Mouse (Mus musculus): ENCODE measurements around the gene Nptxr. TPM values are rescaled to one million over a fixed set of nuclear protein-coding genes. Genes with fewer than 3 reads are reported as not detected.

The Nptxr gene
- polyA plus RNA-seq, 1 experiment from 2014 or later: 13.1 TPM

- Histone ChIP-seq H3K36me3 (no peaks in the 10 kb centered on the region; the same call in 1 of the 2 replicates), H3K27ac (no peak overlapping the region), H3K4me1 (peaks cover 21% of the 10 kb centered on the region), H3K4me2 (replicated peaks) (no peak overlapping the region), H3K4me3 (no peak overlapping the region), H3K9me3 (replicated peaks) (no peaks in the 10 kb centered on the region), H3K9ac (no peak overlapping the region; the same call in 1 of the 2 replicates), H3K27me3 (no peaks in the 10 kb centered on the region)
- 83% methylated on average over 21 of the region's 21 CpGs for WGBS
- no peak for ATAC-seq (ENCODE audit: low FRiP score)
Observed at GRCm38 (mm10) chr15:79770629-79771240, 33.8 kb downstream of the Nptxr start.

GRCm38 (mm10) chr15:79768302-79768701 lies 36.3 kb downstream of the Nptxr start:
- H3K9me3 ChIP-seq (replicated peaks): no peaks in the 10 kb centered on the region
- H3K4me2 ChIP-seq (replicated peaks): no peak overlapping the region
- H3K27me3 ChIP-seq: no peaks in the 10 kb centered on the region
- peaks cover 17% of the 10 kb centered on the region for H3K36me3 ChIP-seq
- 52% methylated on average over 6 of the region's 6 CpGs for WGBS
- ATAC-seq (ENCODE audit: low FRiP score): no peak
- H3K27ac ChIP-seq: no peak overlapping the region
- peaks cover 9% of the 10 kb centered on the region for H3K4me1 ChIP-seq
- no peak overlapping the region for H3K9ac ChIP-seq
- no peak overlapping the region for H3K4me3 ChIP-seq

DNA sequence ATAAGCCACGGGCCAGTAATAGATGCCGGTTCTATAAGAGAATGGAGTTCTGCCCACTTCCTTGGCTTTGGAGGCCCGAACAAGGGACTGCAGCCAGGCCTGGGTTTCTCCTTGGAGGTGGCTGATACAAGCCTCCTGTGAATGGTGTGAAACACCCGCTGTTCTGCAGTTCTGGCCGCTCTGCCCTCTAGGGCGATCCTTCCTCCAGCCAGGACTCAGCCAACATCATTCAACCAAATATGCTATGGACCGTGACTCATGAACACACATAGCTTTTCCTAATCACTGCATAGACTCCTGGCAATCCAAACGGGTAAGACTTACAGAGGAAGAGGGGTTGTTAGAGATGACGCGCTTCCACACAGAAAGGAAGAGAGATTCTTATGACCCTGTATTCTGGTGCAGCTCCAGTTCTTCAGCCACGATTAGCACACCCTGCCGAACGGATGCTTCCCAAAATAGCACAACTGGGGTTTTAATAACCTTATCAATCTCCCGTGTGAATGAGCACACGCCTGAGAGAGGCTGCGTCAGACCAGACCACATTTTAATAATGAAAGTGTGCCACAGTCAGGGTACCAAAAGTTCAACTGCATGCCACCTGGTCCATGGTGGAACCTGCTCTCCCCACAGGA lies 37.1 kb downstream of the Nptxr start:
- H3K27ac ChIP-seq: no peak overlapping the region
- no peak for ATAC-seq (ENCODE audit: low FRiP score)
- WGBS: 86% methylated on average over 16 of the region's 16 CpGs
- H3K4me1 ChIP-seq: 0 out of 2 replicates have a peak, but pooled peaks cover 4% of the 10 kb centered on the region
- H3K9me3 ChIP-seq (replicated peaks): no peaks in the 10 kb centered on the region
- H3K9ac ChIP-seq: no peak overlapping the region
- H3K4me3 ChIP-seq: no peak overlapping the region
- no peak overlapping the region for H3K4me2 ChIP-seq (replicated peaks)
- peaks cover 26% of the 10 kb centered on the region for H3K36me3 ChIP-seq
- no peaks in the 10 kb centered on the region for H3K27me3 ChIP-seq

- no peak for ATAC-seq (ENCODE audit: low FRiP score)
- 90% methylated on average over 10 of the region's 10 CpGs for WGBS
Observed at GRCm38 (mm10) chr15:79766586-79767071, 37.9 kb downstream of the Nptxr start.

GRCm38 (mm10) chr15:79766168-79766567 lies 38.4 kb downstream of the Nptxr start:
- no peak overlapping the region for H3K4me3 ChIP-seq
- no peak for ATAC-seq (ENCODE audit: low FRiP score)
- peaks cover 35% of the 10 kb centered on the region for H3K36me3 ChIP-seq
- 0 out of 2 replicates have a peak, but pooled peaks cover 4% of the 10 kb centered on the region for H3K4me1 ChIP-seq
- H3K27ac ChIP-seq: no peak overlapping the region
- H3K9ac ChIP-seq: no peak overlapping the region
- no peak overlapping the region for H3K4me2 ChIP-seq (replicated peaks)
- 67% methylated on average over 10 of the region's 10 CpGs for WGBS
- H3K9me3 ChIP-seq (replicated peaks): no peaks in the 10 kb centered on the region
- H3K27me3 ChIP-seq: no peaks in the 10 kb centered on the region

More at GRCm38 (mm10) chr15:79766586-79767071, 37.9 kb downstream of the Nptxr start:
- no peaks in the 10 kb centered on the region for H3K27me3 ChIP-seq
- H3K27ac ChIP-seq: no peak overlapping the region
- H3K36me3 ChIP-seq: peaks cover 32% of the 10 kb centered on the region
- 0 out of 2 replicates have a peak, but pooled peaks cover 4% of the 10 kb centered on the region for H3K4me1 ChIP-seq
- H3K9ac ChIP-seq: no peak overlapping the region
- no peak overlapping the region for H3K4me3 ChIP-seq
- no peaks in the 10 kb centered on the region for H3K9me3 ChIP-seq (replicated peaks)
- no peak overlapping the region for H3K4me2 ChIP-seq (replicated peaks)

GRCm38 (mm10) chr15:79765361-79765760 lies 39.2 kb downstream of the Nptxr start:
- Histone ChIP-seq H3K4me3 (no peak overlapping the region), H3K4me2 (replicated peaks) (no peak overlapping the region), H3K27ac (no peak overlapping the region), H3K4me1 (0 out of 2 replicates have a peak, but pooled peaks cover 4% of the 10 kb centered on the region), H3K9me3 (replicated peaks) (no peaks in the 10 kb centered on the region), H3K9ac (no peak overlapping the region), H3K27me3 (no peaks in the 10 kb centered on the region), H3K36me3 (peaks cover 42% of the 10 kb centered on the region)
- WGBS: 84% methylated on average over 2 of the region's 2 CpGs
- ATAC-seq (ENCODE audit: low FRiP score): no peak

GRCm38 (mm10) chr15:79764539-79765267 lies 39.9 kb downstream of the Nptxr start:
- no peak overlapping the region for H3K27ac ChIP-seq
- no peak for ATAC-seq (ENCODE audit: low FRiP score)
- WGBS: 86% methylated on average over 11 of the region's 11 CpGs
- H3K36me3 ChIP-seq: peaks cover 42% of the 10 kb centered on the region
- 0 out of 2 replicates have a peak, but pooled peaks cover 4% of the 10 kb centered on the region for H3K4me1 ChIP-seq
- H3K27me3 ChIP-seq: no peaks in the 10 kb centered on the region
- no peak overlapping the region for H3K4me3 ChIP-seq
- H3K9ac ChIP-seq: no peak overlapping the region
- H3K4me2 ChIP-seq (replicated peaks): no peak overlapping the region
- no peaks in the 10 kb centered on the region for H3K9me3 ChIP-seq (replicated peaks)

- 96% methylated on average over 7 of the region's 7 CpGs for WGBS
- Histone ChIP-seq H3K4me1 (0 out of 2 replicates have a peak, but pooled peaks cover 4% of the 10 kb centered on the region), H3K4me2 (replicated peaks) (no peak overlapping the region), H3K36me3 (peaks cover 42% of the 10 kb centered on the region), H3K4me3 (no peak overlapping the region), H3K27me3 (no peaks in the 10 kb centered on the region), H3K9me3 (replicated peaks) (no peaks in the 10 kb centered on the region), H3K27ac (no peak overlapping the region), H3K9ac (no peak overlapping the region)
- no peak for ATAC-seq (ENCODE audit: low FRiP score)
Observed at GRCm38 (mm10) chr15:79763601-79764246, 40.8 kb downstream of the Nptxr start.

GRCm38 (mm10) chr15:79763001-79763400 lies 41.6 kb downstream of the Nptxr start:
- Histone ChIP-seq H3K4me1 (0 out of 2 replicates have a peak, but pooled peaks cover 4% of the 10 kb centered on the region), H3K27me3 (no peaks in the 10 kb centered on the region), H3K9ac (no peak overlapping the region), H3K4me2 (replicated peaks) (no peak overlapping the region), H3K27ac (no peak overlapping the region), H3K4me3 (no peak overlapping the region), H3K9me3 (replicated peaks) (no peaks in the 10 kb centered on the region), H3K36me3 (peaks cover 42% of the 10 kb centered on the region)
- WGBS: 92% methylated on average over 9 of the region's 9 CpGs
- no peak for ATAC-seq (ENCODE audit: low FRiP score)

DNA sequence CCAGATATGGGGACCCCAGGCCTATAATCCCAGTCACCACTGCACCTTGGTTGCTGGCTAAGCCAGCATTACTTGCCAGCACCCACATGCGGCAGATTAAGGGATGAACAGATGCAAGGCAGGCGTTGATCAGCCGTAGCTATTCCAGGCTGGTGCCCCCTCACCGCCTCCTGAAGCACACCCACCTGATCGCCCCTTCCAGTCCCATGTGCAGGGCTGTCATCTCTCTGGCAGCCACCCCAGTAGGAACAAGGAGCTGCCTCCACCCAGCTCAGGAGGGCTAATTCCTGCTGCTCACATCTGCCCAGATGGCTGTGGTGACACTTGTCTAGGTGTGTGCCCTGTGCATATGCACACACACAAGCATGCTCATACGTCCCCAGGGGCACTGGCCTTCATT lies 43.6 kb downstream of the Nptxr start:
- H3K4me1 ChIP-seq: peaks cover 10% of the 10 kb centered on the region
- no peak overlapping the region for H3K9ac ChIP-seq
- H3K4me3 ChIP-seq: no peak overlapping the region
- no peak overlapping the region for H3K4me2 ChIP-seq (replicated peaks)
- no peak overlapping the region for H3K27ac ChIP-seq
- WGBS: 90% methylated on average over 6 of the region's 6 CpGs
- H3K36me3 ChIP-seq: peaks cover 42% of the 10 kb centered on the region
- H3K9me3 ChIP-seq (replicated peaks): no peaks in the 10 kb centered on the region
- no peaks in the 10 kb centered on the region for H3K27me3 ChIP-seq
- no peak for ATAC-seq (ENCODE audit: low FRiP score)

GRCm38 (mm10) chr15:79757118-79757517 lies 47.4 kb downstream of the Nptxr start:
- H3K27ac ChIP-seq: no peak overlapping the region
- H3K27me3 ChIP-seq: no peaks in the 10 kb centered on the region

More at GRCm38 (mm10) chr15:79757118-79757517, 47.4 kb downstream of the Nptxr start:
- no peak overlapping the region for H3K4me2 ChIP-seq (replicated peaks)
- ATAC-seq (ENCODE audit: low FRiP score): no peak
- H3K4me3 ChIP-seq: no peak overlapping the region
- no peak overlapping the region for H3K9ac ChIP-seq
- peaks cover 11% of the 10 kb centered on the region for H3K4me1 ChIP-seq
- H3K9me3 ChIP-seq (replicated peaks): no peaks in the 10 kb centered on the region
- peaks cover 13% of the 10 kb centered on the region for H3K36me3 ChIP-seq
- WGBS: 92% methylated on average over 3 of the region's 3 CpGs

Measured in hindbrain, embryonic 12.5 days (tissue).